Comparison of ENCODE assay signal across 31 mouse cellular contexts in the genomic region with DNA sequence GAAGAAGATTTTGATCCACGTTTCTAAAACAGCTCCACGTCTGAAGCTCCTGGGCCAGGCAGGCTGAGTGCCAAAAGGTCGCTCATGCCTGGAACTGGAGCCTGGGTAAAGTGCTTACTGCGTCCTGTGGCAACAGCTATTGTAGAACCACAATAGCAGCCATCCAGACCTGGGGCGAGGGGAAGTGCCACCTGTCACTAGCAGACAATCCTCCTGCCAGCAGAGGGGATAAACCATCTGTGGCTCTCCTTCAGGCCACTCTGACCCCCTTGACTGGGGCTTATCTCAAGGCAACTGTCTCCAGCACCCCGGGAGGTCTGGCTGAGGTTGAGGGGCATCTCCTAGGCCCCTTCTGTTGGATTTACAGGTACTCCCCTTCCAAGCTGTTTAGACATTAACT. TPM values are rescaled to one million over a fixed set of nuclear protein-coding genes. Genes with fewer than 3 reads are reported as not detected.
DNase-seq lines count a peak whose midpoint lies in the region; ATAC-seq and TF ChIP-seq lines count a peak whose summit lies in the region.
"Had no signal": no experiment of that assay in that cellular context is flagged by ENCODE, and none has a peak within 500 bp of the region (broad histone marks: within the 10 kb centered on the region; RNA-seq: fewer than 3 reads in every experiment).

No protein-coding gene starts in this region.

- DNase-seq in cerebellum, adult 2 months, result peak; percentile 11 to 16
- peak; percentile 10 for DNase-seq in kidney, adult 2 months
- no peak for DNase-seq in kidney, postnatal 25 days
- peak; percentile 29 for DNase-seq in brain, adult 2 months (ENCODE audit: low read depth, low spot score)
- DNase-seq in cerebellum, postnatal 14 days, result peak; percentile 62 to 63
- no peak for DNase-seq in testis, postnatal 14 days (ENCODE audit: low spot score)
- DNase-seq: adrenal gland, adult 2 months; adrenal gland, postnatal 14 days; gastrocnemius, adult 2 months; gastrocnemius, postnatal 14 days; heart, adult 11 months; kidney, adult 18-20 months had no signal

- TF ChIP-seq CTCF in cerebellum, adult 2 months (IDR thresholded peaks at IDR 0.05; ENCODE audit: borderline replicate concordance, insufficient read depth, low read depth, low read length), result no peak
- TF ChIP-seq CTCF in kidney, adult 2 months (conservative IDR thresholded peaks at IDR 0.05; ENCODE audit: insufficient read depth, insufficient read length, low read depth, low read length), result no peak

- no peak for ATAC-seq in cerebellum, adult (ENCODE audit: insufficient number of reproducible peaks, low FRiP score, low TSS enrichment)
- no peak for ATAC-seq in frontal cortex, adult (ENCODE audit: low TSS enrichment)
- ATAC-seq: CD4-positive, CD25-positive, alpha-beta regulatory T cell, adult 4 months; forebrain, embryonic 13.5 days; forebrain, embryonic 16.5 days; hindbrain, postnatal 0 days; inflammation-experienced regulatory T-cells, adult 6 months; intestine, embryonic 16.5 days had no signal

- H3K4me3 ChIP-seq in cerebellum, adult 2 months (replicated peaks; ENCODE audit: insufficient read depth, low read depth, low read length), result no peak overlapping the region
- no peak overlapping the region for H3K4me3 ChIP-seq in kidney, adult 2 months (ENCODE audit: insufficient read depth, low read depth, low read length)
- H3K4me3 ChIP-seq: forebrain, embryonic 10.5 days; forebrain, embryonic 13.5 days; gastrocnemius, adult 2 months had no signal

- WGBS in cerebellum, adult 2 months, result 17% methylated on average over 6 of the region's 6 CpGs
- WGBS in kidney, adult 2 months, result 50% methylated on average over 6 of the region's 6 CpGs

- H3K4me1 ChIP-seq in cerebellum, adult 2 months (ENCODE audit: control insufficient read depth, insufficient read depth, low read length), result no peaks in the 10 kb centered on the region
- no peaks in the 10 kb centered on the region for H3K4me1 ChIP-seq in kidney, adult 2 months (ENCODE audit: control insufficient read depth, insufficient read depth, low read length)
- H3K4me1 ChIP-seq: forebrain, embryonic 10.5 days; forebrain, embryonic 13.5 days had no signal

- no peak overlapping the region; the same call in 1 of the 2 replicates for H3K27ac ChIP-seq in cerebellum, adult 2 months (ENCODE audit: insufficient read depth, low read length)
- H3K27ac ChIP-seq in kidney, adult 2 months (ENCODE audit: insufficient read depth, low read depth, low read length), result no peak overlapping the region
- H3K27ac ChIP-seq: forebrain, embryonic 10.5 days; forebrain, embryonic 13.5 days; gastrocnemius, adult 2 months; hindbrain, embryonic 14.5 days; hindbrain, postnatal 0 days had no signal

- H3K36me3 ChIP-seq in kidney, adult 2 months (ENCODE audit: control insufficient read depth, insufficient read depth, low read length), result no peaks in the 10 kb centered on the region
- H3K36me3 ChIP-seq: forebrain, embryonic 10.5 days had no signal

- no peaks in the 10 kb centered on the region for H3K27me3 ChIP-seq in cerebellum, adult 2 months (ENCODE audit: control insufficient read depth, insufficient read depth, low read length)
- no peaks in the 10 kb centered on the region for H3K27me3 ChIP-seq in kidney, adult 2 months (replicated peaks; ENCODE audit: control insufficient read depth, insufficient read depth, low read length)

- TF ChIP-seq POLR2A in cerebellum, adult 2 months (IDR thresholded peaks at IDR 0.05; ENCODE audit: borderline replicate concordance, insufficient read depth, low read length), result no peak
- no peak for TF ChIP-seq POLR2A in kidney, adult 2 months (IDR thresholded peaks at IDR 0.05; ENCODE audit: low read depth, low read length)

RNA-seq across cellular contexts. Expression of a gene that starts 20.6 kb away (rescaled TPM):
- not detected in 2 replicates for polyA plus RNA-seq in cerebellum, adult 2 months (2012; rRNA removed)
- polyA plus RNA-seq in kidney, adult 2 months (2012; rRNA removed), result not detected in 2 replicates
- polyA plus RNA-seq: adrenal gland, adult 2 months; brain, embryonic 14.5 days; C2C12; CD4-positive, CD25-positive, alpha-beta regulatory T cell, adult 4 months; embryonic facial prominence, embryonic 11.5 days; embryonic facial prominence, embryonic 14.5 days; forebrain, embryonic 10.5 days; forebrain, embryonic 13.5 days; forebrain, embryonic 16.5 days; frontal cortex, adult 2 months; heart, embryonic 11.5 days; heart, embryonic 14.5 days; heart, postnatal 0 days; hindbrain, embryonic 11.5 days; hindbrain, embryonic 14.5 days; hindbrain, postnatal 0 days; inflammation-experienced regulatory T-cells, adult 6 months; intestine, embryonic 16.5 days had no signal

RNA-seq across cellular contexts. Expression of a gene that starts 24.1 kb away (rescaled TPM):
- polyA plus RNA-seq in cerebellum, adult 2 months (2012; rRNA removed), result 3.0 and 3.5 TPM in 2 replicates
- 2.1 and 3.0 TPM in 2 replicates for polyA plus RNA-seq in kidney, adult 2 months (2012; rRNA removed)
- polyA plus RNA-seq: CD4-positive, CD25-positive, alpha-beta regulatory T cell, adult 4 months; heart, embryonic 11.5 days; inflammation-experienced regulatory T-cells, adult 6 months had no signal

RNA-seq across cellular contexts. Expression of a gene that starts 29.5 kb away (rescaled TPM):
- polyA plus RNA-seq in cerebellum, adult 2 months (2012; rRNA removed), result 169 and 171 TPM in 2 replicates
- 31.7 and 40.3 TPM in 2 replicates for polyA plus RNA-seq in kidney, adult 2 months (2012; rRNA removed)

RNA-seq across cellular contexts. Expression of a gene that starts 40.6 kb away (rescaled TPM):
- 11.1 and 12.4 TPM in 2 replicates for polyA plus RNA-seq in cerebellum, adult 2 months (2012; rRNA removed)
- polyA plus RNA-seq in kidney, adult 2 months (2012; rRNA removed), result 3.6 and 4.0 TPM in 2 replicates

RNA-seq across cellular contexts. Expression of a gene that starts 49.0 kb away (rescaled TPM):
- polyA plus RNA-seq in cerebellum, adult 2 months (2012; rRNA removed), result 45.3 and 50.2 TPM in 2 replicates
- 28.3 and 31.2 TPM in 2 replicates for polyA plus RNA-seq in kidney, adult 2 months (2012; rRNA removed)

Comparison
In these comparisons a context has a peak if more than half of its experiments do, and no peak if none do; other contexts are left out.
1. DNase-seq: peak in cerebellum, adult 2 months (2 of 2), kidney, adult 2 months (single experiment), brain, adult 2 months (single experiment) and cerebellum, postnatal 14 days (2 of 2); none in kidney, postnatal 25 days (0 of 2) and testis, postnatal 14 days (single experiment).